Mouse (Mus musculus) retina, postnatal 7 days (tissue): Measurements from ENCODE around the gene Pomp.

Experiments
- DNase-seq: peaks from one replicate; pipeline ENCODE4 v3.0.0-alpha.2; 2012; ENCODE audit warnings: low read depth, low spot score

Gene Pomp

DNA sequence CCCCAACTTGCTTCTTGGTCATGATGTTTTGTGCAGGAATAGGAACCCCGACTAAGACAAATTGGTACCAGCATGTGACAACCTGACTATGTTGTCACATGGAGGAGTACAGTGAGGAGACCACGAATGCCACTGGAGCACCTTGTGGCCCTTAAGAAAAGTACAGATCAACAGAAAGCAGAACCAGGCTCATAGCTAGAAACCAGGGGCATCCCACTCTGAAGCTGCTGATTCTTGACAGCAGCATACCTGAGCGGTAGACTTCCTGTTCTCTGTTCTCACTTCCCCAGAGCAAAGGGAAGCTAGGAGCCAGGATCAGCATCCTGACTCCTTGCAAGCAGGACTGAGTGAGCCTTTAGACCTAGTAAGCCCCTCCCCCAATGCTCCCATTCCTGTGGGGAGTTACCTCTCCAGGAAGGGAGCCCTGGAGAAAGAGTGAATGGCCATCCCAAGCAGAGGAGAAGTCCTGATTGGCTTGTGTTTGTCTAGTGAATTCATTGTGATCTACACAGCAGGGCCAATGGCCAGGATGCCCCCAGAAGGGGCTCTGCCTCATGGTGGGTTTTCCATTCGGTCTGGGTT, 38.8 kb downstream of the Pomp start:
- DNase-seq, result no peak

DNA sequence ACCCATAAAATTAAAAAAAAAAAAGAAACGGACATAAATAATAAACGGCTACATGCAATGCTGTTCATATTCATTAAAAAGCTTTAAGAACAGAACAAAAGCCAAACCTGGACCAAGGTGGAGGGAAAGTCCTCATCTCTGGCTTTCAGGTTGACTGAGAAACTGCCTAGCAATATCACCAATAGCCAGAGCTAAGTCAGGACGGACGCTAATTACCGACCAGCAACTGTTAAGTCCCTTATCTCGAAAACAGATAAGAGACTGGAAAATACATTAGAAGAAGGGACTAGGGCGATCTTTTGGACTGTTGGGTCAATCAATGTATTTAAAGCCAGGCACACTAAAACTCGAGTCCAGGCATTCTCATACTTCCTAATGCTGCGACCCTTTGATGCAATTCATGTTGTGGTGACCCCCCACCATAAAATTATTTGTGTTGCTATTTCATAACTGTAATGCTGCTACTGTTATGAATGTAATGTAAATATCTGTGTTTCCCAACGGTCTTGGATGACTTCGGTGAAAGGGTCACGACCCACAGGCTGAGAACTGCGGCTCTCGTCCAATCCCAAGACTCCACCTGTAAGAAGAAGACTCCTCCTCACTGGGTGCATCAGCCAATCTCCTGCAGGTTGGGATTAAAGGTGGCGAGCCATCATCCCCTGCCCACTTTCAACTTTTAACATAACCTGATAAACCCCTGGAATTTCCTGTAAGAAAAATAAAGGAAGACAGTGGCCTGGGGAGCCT, 41.9 kb downstream of the Pomp start:
- DNase-seq, result no peak

DNA sequence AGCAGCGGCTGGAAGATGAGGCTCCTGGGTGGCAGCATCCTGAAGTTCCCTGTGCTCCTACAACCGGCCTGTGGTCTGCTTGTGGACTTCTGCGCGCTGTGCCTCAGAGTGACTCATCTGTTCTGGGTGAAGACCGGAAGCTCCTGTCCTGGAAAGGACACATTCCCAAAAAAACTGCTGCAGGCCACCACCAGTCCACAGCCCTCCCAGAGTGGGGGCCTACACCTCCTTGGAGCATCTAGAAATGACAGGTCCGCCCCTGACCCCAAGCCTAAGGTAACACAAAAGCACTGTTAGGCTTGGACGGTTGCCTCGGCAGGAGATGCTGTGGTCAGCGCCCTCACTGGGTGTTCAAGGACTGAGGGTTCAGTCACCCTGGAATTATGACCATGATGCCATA, 42.9 kb downstream of the Pomp start:
- DNase-seq, result no peak

DNA sequence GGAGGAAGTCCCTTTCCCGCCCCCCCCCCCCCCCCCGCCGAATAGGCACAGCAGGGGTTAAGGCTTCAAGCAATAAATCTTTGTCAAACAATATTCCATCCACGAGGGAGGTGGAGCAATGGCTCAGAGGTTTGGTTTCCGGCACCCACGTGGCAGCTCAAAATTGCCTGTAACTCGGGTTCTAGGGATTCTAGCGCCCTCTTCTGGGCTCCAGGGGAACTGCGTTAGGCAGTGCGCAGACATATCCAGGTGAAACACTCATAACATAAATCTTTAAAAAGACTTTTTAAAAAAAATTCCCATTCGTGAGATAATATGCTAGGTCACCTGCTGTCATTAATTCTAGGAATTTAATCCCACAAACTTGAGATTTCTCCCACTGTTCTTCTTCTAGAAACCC, 46.9 kb downstream of the Pomp start:
- DNase-seq, result no peak

DNA sequence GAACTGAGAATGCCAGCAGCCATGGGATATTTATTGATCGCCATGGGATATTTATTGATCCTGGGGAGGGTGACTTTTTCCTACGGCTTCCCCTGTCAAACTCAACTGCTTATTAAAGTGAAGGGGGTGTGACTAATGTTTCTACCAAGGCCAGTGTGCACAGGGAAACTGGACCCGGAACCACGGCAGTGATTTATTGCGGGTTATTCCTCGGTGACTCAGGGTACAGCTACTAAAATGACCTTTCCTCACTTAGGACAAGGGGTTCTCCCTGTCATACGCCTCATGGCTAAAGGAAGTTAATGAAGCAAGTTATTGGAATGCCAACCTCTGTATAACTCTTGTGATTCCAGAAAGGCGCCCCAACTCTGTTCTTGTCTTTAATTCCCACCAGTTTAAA, 47.6 kb downstream of the Pomp start:
- no peak for DNase-seq

DNA sequence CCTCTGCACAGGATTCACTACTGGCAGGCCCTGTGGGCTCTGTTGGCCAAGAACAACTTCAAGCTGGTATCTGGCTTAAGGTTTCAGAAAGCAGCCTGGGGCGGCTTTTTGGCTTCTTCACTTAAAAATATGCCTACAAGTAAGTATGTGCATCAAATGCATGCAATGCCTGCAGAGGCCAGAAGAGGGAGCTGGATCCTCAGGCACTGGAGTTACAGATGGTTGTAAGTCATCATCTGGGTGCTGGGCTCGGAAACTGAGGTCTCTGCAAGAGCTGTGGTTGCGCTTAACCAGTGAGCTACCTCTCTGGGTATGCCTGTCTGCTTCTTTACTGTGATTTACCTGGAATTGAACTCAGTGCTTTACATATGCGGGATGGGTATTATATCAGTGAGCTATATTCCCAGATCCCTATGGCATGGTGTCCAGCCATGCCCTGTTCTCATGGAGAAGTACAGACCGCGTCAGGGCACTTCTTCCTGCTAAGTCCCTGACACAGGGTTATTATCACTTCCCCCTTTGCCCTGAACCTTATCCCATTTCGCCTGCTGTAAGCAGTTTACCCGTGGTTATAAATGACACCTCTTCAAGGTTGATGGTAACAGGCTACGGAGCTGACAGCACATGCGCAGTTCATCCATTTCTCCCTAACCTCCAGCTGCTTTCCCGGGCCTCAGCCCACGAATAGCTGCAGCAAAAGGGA, 50.7 kb downstream of the Pomp start:
- no peak for DNase-seq

DNA sequence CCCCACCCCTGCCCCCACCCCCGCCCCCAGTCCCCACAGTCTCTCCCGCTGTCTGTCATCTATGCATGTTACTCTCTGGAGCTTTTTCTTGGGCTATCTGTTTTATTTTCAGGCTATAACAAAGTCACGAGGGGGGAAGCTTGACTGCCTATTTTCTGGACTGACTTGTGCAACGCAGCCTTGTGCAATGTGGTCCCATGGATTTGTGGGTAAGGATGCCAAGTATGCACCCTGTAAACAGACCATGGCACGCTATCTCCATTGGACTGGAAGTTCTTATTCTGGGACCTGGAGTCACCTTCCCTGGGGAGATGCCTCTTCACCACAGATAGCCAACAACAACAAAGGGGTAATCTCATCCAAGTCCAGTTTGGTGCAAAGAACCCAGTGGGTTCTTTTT, 51.5 kb downstream of the Pomp start:
- DNase-seq, result no peak

DNA sequence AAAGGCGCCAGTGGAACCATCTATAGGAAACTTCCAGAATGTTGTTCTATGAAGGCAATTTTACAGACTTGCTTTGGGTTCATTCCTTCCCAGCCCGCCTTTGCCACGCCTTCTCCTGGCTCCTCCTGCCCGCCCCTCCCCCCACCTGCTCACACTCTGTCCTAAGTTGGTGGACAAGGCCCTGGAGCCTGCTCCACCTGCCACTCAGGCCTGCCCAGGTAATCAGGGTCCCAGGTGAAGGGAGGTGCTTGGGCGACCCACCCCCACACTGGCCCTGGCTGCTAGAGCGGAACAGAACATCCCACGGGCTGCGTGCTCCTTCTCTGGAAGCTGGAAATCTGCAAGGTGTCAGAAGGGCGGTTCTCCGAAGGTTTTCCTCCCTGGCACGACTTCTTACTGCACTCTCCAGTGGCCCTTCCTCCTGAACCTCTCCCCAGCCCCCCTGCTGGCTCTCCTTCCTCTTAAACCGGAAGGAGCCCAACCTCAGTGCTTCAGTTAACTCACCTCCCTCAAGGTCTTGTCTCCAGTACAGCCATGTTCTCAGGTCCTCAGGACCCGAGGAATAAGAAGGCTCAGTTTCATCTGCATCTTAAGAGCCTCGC, 53.1 kb downstream of the Pomp start:
- no peak for DNase-seq

DNA sequence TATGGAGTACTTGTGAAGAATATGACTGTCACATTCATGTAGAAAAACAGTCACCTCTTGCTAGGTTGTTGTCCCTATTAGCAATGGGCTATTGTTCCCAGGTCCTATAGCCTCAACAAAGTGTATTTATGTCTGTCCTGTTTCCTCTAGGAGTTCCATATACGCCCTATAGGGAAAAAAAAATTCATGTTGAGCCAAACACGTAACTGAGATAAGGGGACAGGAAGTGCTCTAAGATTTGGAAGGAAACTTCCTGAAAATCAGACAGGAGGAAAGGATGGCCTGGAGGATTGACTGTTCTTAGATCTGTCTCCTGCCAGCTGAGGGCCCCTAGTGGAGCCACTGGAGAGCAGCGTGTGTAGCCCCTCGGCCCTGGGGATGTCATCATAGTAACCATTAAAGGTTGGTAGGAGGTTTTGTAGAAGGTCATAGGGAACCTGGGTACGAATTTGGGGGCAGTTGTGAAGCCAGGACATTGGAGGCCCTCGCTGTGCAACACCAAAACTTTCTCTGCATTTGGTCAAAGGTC, 54.8 kb downstream of the Pomp start:
- DNase-seq, result no peak

DNA sequence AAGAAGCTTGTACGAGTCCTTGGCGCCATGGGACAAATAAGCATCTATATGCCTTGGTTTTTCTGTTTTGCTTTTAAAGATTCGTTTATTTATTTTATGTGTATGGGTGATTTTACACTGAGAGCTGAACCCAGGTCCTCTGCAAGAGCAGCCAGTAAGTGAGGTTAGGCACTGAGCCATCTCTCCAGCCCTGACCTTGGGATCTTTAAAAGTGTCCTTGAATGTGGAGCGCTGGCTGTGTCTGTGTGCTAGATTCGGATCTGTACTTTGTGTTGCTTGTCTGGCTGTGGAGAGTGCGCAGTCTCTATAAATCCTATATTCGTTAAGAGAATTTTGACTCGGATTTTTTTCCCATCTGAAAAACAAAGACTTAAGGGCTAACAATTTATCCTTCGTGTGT, 55.9 kb downstream of the Pomp start:
- no peak for DNase-seq

DNA sequence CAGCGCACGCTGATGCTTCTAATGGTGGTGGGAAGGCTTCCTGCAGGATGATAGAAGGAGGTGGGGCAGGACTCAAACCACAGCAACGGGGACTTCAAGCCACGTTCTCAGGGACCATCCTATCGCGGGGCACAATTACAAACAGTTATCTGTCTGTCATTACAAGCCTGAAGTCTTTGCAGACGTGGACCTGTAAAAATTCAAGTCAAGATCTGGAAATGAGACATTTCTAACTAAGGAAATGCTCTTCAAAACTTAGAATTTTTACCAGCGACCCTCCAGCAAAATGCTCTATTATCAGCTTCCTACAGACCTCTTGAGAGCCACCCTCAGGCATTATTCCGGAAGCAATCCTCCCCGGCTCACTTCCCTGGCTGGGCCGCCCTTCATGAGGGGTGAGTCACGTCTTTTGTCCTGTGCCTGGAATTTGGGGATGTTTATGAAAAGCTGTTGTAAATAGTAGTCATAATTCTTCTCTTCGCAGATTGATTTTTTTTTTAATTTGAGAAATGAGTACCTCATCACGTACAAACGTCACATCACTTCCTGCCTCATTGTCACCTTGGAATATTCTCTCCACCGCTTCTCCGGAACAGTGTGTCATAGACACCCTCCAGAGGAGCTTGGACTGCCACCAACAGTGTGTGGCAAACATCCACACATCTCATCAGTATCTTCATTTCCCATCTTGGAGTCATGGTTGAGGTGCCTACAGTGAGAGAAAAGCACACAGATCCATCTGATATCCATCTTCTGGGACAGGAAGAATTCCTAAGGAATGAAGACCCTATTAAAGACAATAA, 58.0 kb downstream of the Pomp start:
- DNase-seq, result no peak

DNA sequence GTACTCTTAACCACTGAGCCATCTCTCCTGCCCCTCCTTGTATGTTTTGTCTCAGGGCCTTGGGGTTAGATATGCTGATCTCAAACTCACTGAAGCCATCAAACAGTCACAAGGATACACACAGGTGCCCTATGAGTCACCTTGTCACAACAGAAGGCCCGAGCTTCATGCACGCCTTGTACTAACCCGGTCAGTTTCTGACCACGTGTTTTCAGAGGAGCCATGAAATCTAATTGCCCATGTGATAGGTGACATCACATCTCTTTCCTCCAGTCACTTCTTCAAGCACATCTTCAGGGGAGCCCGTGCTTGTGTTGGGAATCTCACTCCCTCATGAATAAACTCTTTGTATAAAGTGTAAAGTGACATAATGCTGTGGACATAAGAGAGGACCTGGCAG, 64.4 kb downstream of the Pomp start:
- DNase-seq, result no peak
